Mouse (Mus musculus): ENCODE measurements around the gene Lyrm4. TPM values are rescaled to one million over a fixed set of nuclear protein-coding genes. Genes with fewer than 3 reads are reported as not detected.

Lyrm4 gene
- total and polyA plus RNA-seq, 3 experiments, result 10.9 to 27.0 (median 26.3) TPM

DNA sequence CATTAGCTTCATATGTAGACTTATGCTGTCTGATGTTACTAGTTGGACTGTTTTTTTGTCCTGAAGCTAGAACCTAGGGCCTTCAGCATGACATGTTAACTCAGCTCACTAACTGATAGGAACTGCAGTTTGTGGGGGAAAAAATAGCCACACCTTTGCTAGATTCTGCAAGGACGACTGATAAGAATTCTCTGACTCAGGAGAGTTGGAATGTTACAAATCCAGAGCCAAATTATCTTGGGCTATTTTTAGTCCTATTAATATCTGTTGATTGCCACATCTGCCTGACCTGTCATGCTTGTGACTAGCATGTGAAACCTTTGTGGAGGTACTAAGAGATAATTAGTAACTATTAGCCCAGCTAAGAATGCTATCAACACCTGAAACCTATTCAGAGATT is 116.5 kb downstream of the Lyrm4 start:
- H3K79me2 ChIP-seq (replicated peaks; ENCODE audit: control insufficient read depth, extremely low read depth, insufficient read depth, poor library complexity, severe bottlenecking), result no peaks in the 10 kb centered on the region
- peaks cover 6 to 23% of the 10 kb centered on the region in 2 experiments; a peak in 2 of 4 replicates for H3K4me1 ChIP-seq (ENCODE audit: control insufficient read depth in 1 of 2, insufficient read depth in 2 of 2)
- DNase-seq (ENCODE audit: extremely low read depth), result no peak
- dilution Hi-C loops (cut with MboI; ENCODE audit: extremely low pct_ligation_motif_present, extremely low pct_unique_long_range_greater_than_20kb, low sequenced_read_pairs) (no loop called here), in situ Hi-C loops (cut with MboI; ENCODE audit: low pct_ligation_motif_present, low pct_unique_long_range_greater_than_20kb, low sequenced_read_pairs) (loop anchor here (25.0 kb wide), 1 partner anchor 287 kb away; no protein-coding TSS in a partner anchor)
- no peak overlapping the region for H3K27ac ChIP-seq (ENCODE audit: insufficient read depth, low read depth)
- no peak for TF ChIP-seq TCF12 (IDR thresholded peaks at IDR 0.05; ENCODE audit: low read depth, low read length)
- TF ChIP-seq RAD21 (IDR thresholded peaks at IDR 0.05; ENCODE audit: low read depth, low read length), result no peak
- no peak for TF ChIP-seq POLR2A (IDR thresholded peaks at IDR 0.05; ENCODE audit: low read depth, low read length)
- TF ChIP-seq SIN3A (IDR thresholded peaks at IDR 0.05; ENCODE audit: low read length), result no peak
- TF ChIP-seq MAFK (IDR thresholded peaks at IDR 0.05; ENCODE audit: insufficient replicate concordance, low read length), result no peak
- no peak for TF ChIP-seq CHD2 (IDR thresholded peaks at IDR 0.05; ENCODE audit: low read length)
- TF ChIP-seq TBP (conservative IDR thresholded peaks at IDR 0.05; ENCODE audit: low read depth, low read length), result no peak
- TF ChIP-seq PAX5 (IDR thresholded peaks at IDR 0.05; ENCODE audit: low read length), result no peak
- no peak for TF ChIP-seq SMC3 (IDR thresholded peaks at IDR 0.05; ENCODE audit: low read depth, low read length)
- no peak for TF ChIP-seq ZMIZ1 (IDR thresholded peaks at IDR 0.05; ENCODE audit: low read depth, low read length)
- TF ChIP-seq UBTF (IDR thresholded peaks at IDR 0.05; ENCODE audit: low read depth, low read length), result no peak
- TF ChIP-seq ETS1 (conservative IDR thresholded peaks at IDR 0.05; ENCODE audit: low read depth, low read length), result no peak
- no peak for TF ChIP-seq JUN (IDR thresholded peaks at IDR 0.05; ENCODE audit: insufficient read depth, low read depth, low read length)
- TF ChIP-seq E2F4 (IDR thresholded peaks at IDR 0.05; ENCODE audit: insufficient replicate concordance, low read depth, low read length), result no peak
- TF ChIP-seq CTCF (conservative IDR thresholded peaks at IDR 0.05 in 1 of 2, IDR thresholded peaks at IDR 0.05 in 1 of 2; ENCODE audit: low read depth in 2 of 2, low read length in 2 of 2), result no peak
- no peak for TF ChIP-seq USF1 (IDR thresholded peaks at IDR 0.05; ENCODE audit: low read depth, low read length)
- H3K4me3 ChIP-seq (replicated peaks in 1 of 3; ENCODE audit: low read depth in 2 of 3, low read length in 2 of 3, poor library complexity in 1 of 3), result no peak overlapping the region
- no peaks in the 10 kb centered on the region for H3K9me3 ChIP-seq (replicated peaks; ENCODE audit: low read length)
- H3K4me2 ChIP-seq (ENCODE audit: insufficient read depth, low read depth, poor library complexity, severe bottlenecking), result no peak overlapping the region
- H3K36me3 ChIP-seq (replicated peaks in 1 of 2; ENCODE audit: control insufficient read depth in 1 of 2, insufficient read depth in 1 of 2, low read length in 1 of 2), result peaks cover 0 to 15% of the 10 kb centered on the region in 2 experiments
- H3K9ac ChIP-seq (ENCODE audit: insufficient read depth, low read depth), result no peak overlapping the region
- no peaks in the 10 kb centered on the region for H3K27me3 ChIP-seq (replicated peaks)

DNA sequence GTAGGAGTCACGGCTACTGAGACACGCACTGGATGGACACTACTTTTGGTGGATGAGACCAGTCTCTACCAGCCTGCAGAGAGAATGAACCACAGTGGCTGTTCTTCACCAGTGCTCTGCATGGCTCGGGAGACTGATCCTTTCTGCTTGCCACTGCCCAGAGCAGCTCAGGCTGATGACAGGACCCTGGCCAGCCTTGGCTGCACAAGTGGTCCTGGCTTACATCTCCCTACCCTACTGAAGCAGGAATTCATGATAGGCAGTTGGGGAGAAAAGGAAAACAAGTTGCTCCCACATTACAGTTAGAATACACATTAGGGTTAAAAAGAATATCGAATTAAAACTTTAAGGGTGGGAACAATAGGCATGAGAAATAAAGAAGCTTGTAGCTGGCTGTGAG is 119.7 kb downstream of the Lyrm4 start:
- dilution Hi-C loops (cut with MboI; ENCODE audit: extremely low pct_ligation_motif_present, extremely low pct_unique_long_range_greater_than_20kb, low sequenced_read_pairs), result no loop called here

More for the DNA sequence above, 119.7 kb downstream of the Lyrm4 start:
- H3K36me3 ChIP-seq (replicated peaks in 1 of 2; ENCODE audit: control insufficient read depth in 1 of 2, insufficient read depth in 1 of 2, low read length in 1 of 2), result peaks cover 0 to 21% of the 10 kb centered on the region in 2 experiments
- peaks cover 0 to 9% of the 10 kb centered on the region in 2 experiments; a peak in 1 of 4 replicates for H3K4me1 ChIP-seq (ENCODE audit: control insufficient read depth in 1 of 2, insufficient read depth in 2 of 2)
- in situ Hi-C loops (cut with MboI; ENCODE audit: low pct_ligation_motif_present, low pct_unique_long_range_greater_than_20kb, low sequenced_read_pairs), result no loop called here
- no peak overlapping the region for H3K9ac ChIP-seq (ENCODE audit: insufficient read depth, low read depth)
- H3K9me3 ChIP-seq (replicated peaks; ENCODE audit: low read length), result no peaks in the 10 kb centered on the region
- H3K27me3 ChIP-seq (replicated peaks), result no peaks in the 10 kb centered on the region
- no peak overlapping the region for H3K4me3 ChIP-seq (replicated peaks in 1 of 3; ENCODE audit: low read depth in 2 of 3, low read length in 2 of 3, poor library complexity in 1 of 3)
- H3K27ac ChIP-seq (ENCODE audit: insufficient read depth, low read depth), result no peak overlapping the region
- DNase-seq (ENCODE audit: extremely low read depth), result no peak
- no peak for TF ChIP-seq MAX (IDR thresholded peaks at IDR 0.05; ENCODE audit: low read length)
- TF ChIP-seq POLR2A (IDR thresholded peaks at IDR 0.05; ENCODE audit: low read depth, low read length), result no peak
- no peak for TF ChIP-seq MEF2A (IDR thresholded peaks at IDR 0.05; ENCODE audit: borderline replicate concordance, low read depth, low read length)
- TF ChIP-seq BHLHE40 (IDR thresholded peaks at IDR 0.05; ENCODE audit: low read depth, low read length), result no peak
- no peak for TF ChIP-seq MAZ (IDR thresholded peaks at IDR 0.05; ENCODE audit: low read depth, low read length)
- TF ChIP-seq PAX5 (IDR thresholded peaks at IDR 0.05; ENCODE audit: low read length), result no peak
- no peak for TF ChIP-seq RAD21 (IDR thresholded peaks at IDR 0.05; ENCODE audit: low read depth, low read length)
- no peak for TF ChIP-seq MYC (IDR thresholded peaks at IDR 0.05; ENCODE audit: low read depth, low read length)
- no peak for TF ChIP-seq POLR2AphosphoS2 (IDR thresholded peaks at IDR 0.05; ENCODE audit: low read depth, low read length)
- no peak for TF ChIP-seq USF2 (conservative IDR thresholded peaks at IDR 0.05; ENCODE audit: low read depth, low read length)
- no peak for TF ChIP-seq SMC3 (IDR thresholded peaks at IDR 0.05; ENCODE audit: low read depth, low read length)
- no peak for TF ChIP-seq MAFK (IDR thresholded peaks at IDR 0.05; ENCODE audit: insufficient replicate concordance, low read length)
- TF ChIP-seq ETS1 (conservative IDR thresholded peaks at IDR 0.05; ENCODE audit: low read depth, low read length), result no peak
- TF ChIP-seq MXI1 (IDR thresholded peaks at IDR 0.05; ENCODE audit: low read depth, low read length), result no peak
- TF ChIP-seq JUND (conservative IDR thresholded peaks at IDR 0.05; ENCODE audit: low read depth, low read length), result no peak
- TF ChIP-seq TCF12 (IDR thresholded peaks at IDR 0.05; ENCODE audit: low read depth, low read length), result no peak
- TF ChIP-seq NELFE (IDR thresholded peaks at IDR 0.05; ENCODE audit: low read depth, low read length), result no peak
- H3K4me2 ChIP-seq (ENCODE audit: insufficient read depth, low read depth, poor library complexity, severe bottlenecking), result no peak overlapping the region
- H3K79me2 ChIP-seq (replicated peaks; ENCODE audit: control insufficient read depth, extremely low read depth, insufficient read depth, poor library complexity, severe bottlenecking), result no peaks in the 10 kb centered on the region
